Mouse (Mus musculus): ENCODE data around the gene 1810010H24Rik. TPM values are rescaled to one million over a fixed set of nuclear protein-coding genes. Genes with fewer than 3 reads are reported as not detected.

1810010H24Rik gene
- total RNA-seq, 1 experiment: 5.7 TPM

GRCm38 (mm10) chr11:107029536-107029935 is 4.1 kb downstream of the 1810010H24Rik start:
- peaks cover 18 to 24% of the 10 kb centered on the region in 2 experiments for H3K4me1 ChIP-seq (ENCODE audit: control insufficient read depth in 2 of 2, insufficient read depth in 2 of 2, low read length in 2 of 2, poor library complexity in 1 of 2)
- H3K4me3 ChIP-seq (ENCODE audit: insufficient read depth in 1 of 2, low read depth in 1 of 2, low read length in 2 of 2, poor library complexity in 1 of 2, severe bottlenecking in 1 of 2): no peak overlapping the region
- TF ChIP-seq CHD2 (IDR thresholded peaks at IDR 0.05; ENCODE audit: low read depth, low read length) (no peak), HCFC1 (IDR thresholded peaks at IDR 0.05; ENCODE audit: borderline replicate concordance, insufficient read depth, low read length) (no peak), MAFK (IDR thresholded peaks at IDR 0.05; ENCODE audit: insufficient read depth, low read depth, low read length) (no peak), ZC3H11A (IDR thresholded peaks at IDR 0.05; ENCODE audit: borderline replicate concordance, low read depth, low read length) (no peak), ZNF384 (IDR thresholded peaks at IDR 0.05; ENCODE audit: low read depth, low read length) (no peak)
- no peaks in the 10 kb centered on the region for H3K36me3 ChIP-seq (ENCODE audit: control insufficient read depth, insufficient read depth, low read length, poor library complexity, severe bottlenecking)
- in situ Hi-C loops (cut with MboI; ENCODE audit: low sequenced_read_pairs in 2 of 2, unreplicated experiment in 2 of 2): no loop called here
- H3K27ac ChIP-seq (ENCODE audit: insufficient read depth, low read depth, low read length, poor library complexity, severe bottlenecking): no peak overlapping the region
- H3K9ac ChIP-seq (ENCODE audit: insufficient read depth, low read depth, low read length, poor library complexity, severe bottlenecking): no peak overlapping the region
- no peak for DNase-seq (ENCODE audit: low read depth, low spot score)
- no peaks in the 10 kb centered on the region for H3K9me3 ChIP-seq (ENCODE audit: control insufficient read depth, insufficient read depth, low read depth, low read length)

- H3K4me3 ChIP-seq (ENCODE audit: insufficient read depth in 1 of 2, low read depth in 1 of 2, low read length in 2 of 2, poor library complexity in 1 of 2, severe bottlenecking in 1 of 2): no peak overlapping the region
- H3K9ac ChIP-seq (ENCODE audit: insufficient read depth, low read depth, low read length, poor library complexity, severe bottlenecking): no peak overlapping the region
- H3K4me1 ChIP-seq (ENCODE audit: control insufficient read depth in 2 of 2, insufficient read depth in 2 of 2, low read length in 2 of 2, poor library complexity in 1 of 2): peaks cover 14 to 15% of the 10 kb centered on the region in 2 experiments
- no peaks in the 10 kb centered on the region; the same call in 1 of the 2 replicates for H3K36me3 ChIP-seq (ENCODE audit: control insufficient read depth, insufficient read depth, low read length, poor library complexity, severe bottlenecking)
- DNase-seq (ENCODE audit: low read depth, low spot score): no peak
- TF ChIP-seq ZC3H11A (IDR thresholded peaks at IDR 0.05; ENCODE audit: borderline replicate concordance, low read depth, low read length): no peak
- no peak for TF ChIP-seq MAFK (IDR thresholded peaks at IDR 0.05; ENCODE audit: insufficient read depth, low read depth, low read length)
- TF ChIP-seq ZNF384 (IDR thresholded peaks at IDR 0.05; ENCODE audit: low read depth, low read length): no peak
- no peak for TF ChIP-seq CHD2 (IDR thresholded peaks at IDR 0.05; ENCODE audit: low read depth, low read length)
- TF ChIP-seq HCFC1 (IDR thresholded peaks at IDR 0.05; ENCODE audit: borderline replicate concordance, insufficient read depth, low read length): no peak
- in situ Hi-C loops (cut with MboI; ENCODE audit: low sequenced_read_pairs in 2 of 2, unreplicated experiment in 2 of 2): no loop called here
- H3K9me3 ChIP-seq (ENCODE audit: control insufficient read depth, insufficient read depth, low read depth, low read length): no peaks in the 10 kb centered on the region
- no peak overlapping the region for H3K27ac ChIP-seq (ENCODE audit: insufficient read depth, low read depth, low read length, poor library complexity, severe bottlenecking)
These were observed 6.2 kb downstream of the 1810010H24Rik start for GRCm38 (mm10) chr11:107031635-107032034.

- no peak for TF ChIP-seq CHD2 (IDR thresholded peaks at IDR 0.05; ENCODE audit: low read depth, low read length)
- no peak for TF ChIP-seq HCFC1 (IDR thresholded peaks at IDR 0.05; ENCODE audit: borderline replicate concordance, insufficient read depth, low read length)
- no peak for TF ChIP-seq MAFK (IDR thresholded peaks at IDR 0.05; ENCODE audit: insufficient read depth, low read depth, low read length)
- no peak for TF ChIP-seq ZNF384 (IDR thresholded peaks at IDR 0.05; ENCODE audit: low read depth, low read length)
- TF ChIP-seq ZC3H11A (IDR thresholded peaks at IDR 0.05; ENCODE audit: borderline replicate concordance, low read depth, low read length): no peak
- Histone ChIP-seq H3K27ac (ENCODE audit: insufficient read depth, low read depth, low read length, poor library complexity, severe bottlenecking) (no peak overlapping the region), H3K36me3 (ENCODE audit: control insufficient read depth, insufficient read depth, low read length, poor library complexity, severe bottlenecking) (peaks cover 11% of the 10 kb centered on the region; the same call in 1 of the 2 replicates), H3K9me3 (ENCODE audit: control insufficient read depth, insufficient read depth, low read depth, low read length) (no peaks in the 10 kb centered on the region), H3K4me3 (ENCODE audit: insufficient read depth in 1 of 2, low read depth in 1 of 2, low read length in 2 of 2, poor library complexity in 1 of 2, severe bottlenecking in 1 of 2) (no peak overlapping the region), H3K4me1 (ENCODE audit: control insufficient read depth in 2 of 2, insufficient read depth in 2 of 2, low read length in 2 of 2, poor library complexity in 1 of 2) (peaks cover 6 to 8% of the 10 kb centered on the region in 2 experiments), H3K9ac (ENCODE audit: insufficient read depth, low read depth, low read length, poor library complexity, severe bottlenecking) (no peak overlapping the region)
- DNase-seq (ENCODE audit: low read depth, low spot score): no peak
- in situ Hi-C loops (cut with MboI; ENCODE audit: low sequenced_read_pairs in 2 of 2, unreplicated experiment in 2 of 2): no loop called here
These were observed 8.8 kb downstream of the 1810010H24Rik start for GRCm38 (mm10) chr11:107034085-107034810.

- TF ChIP-seq HCFC1 (IDR thresholded peaks at IDR 0.05; ENCODE audit: borderline replicate concordance, insufficient read depth, low read length) (no peak), CHD2 (IDR thresholded peaks at IDR 0.05; ENCODE audit: low read depth, low read length) (no peak), ZNF384 (IDR thresholded peaks at IDR 0.05; ENCODE audit: low read depth, low read length) (no peak), MAFK (IDR thresholded peaks at IDR 0.05; ENCODE audit: insufficient read depth, low read depth, low read length) (no peak), ZC3H11A (IDR thresholded peaks at IDR 0.05; ENCODE audit: borderline replicate concordance, low read depth, low read length) (no peak)
- in situ Hi-C loops (cut with MboI; ENCODE audit: low sequenced_read_pairs in 2 of 2, unreplicated experiment in 2 of 2): no loop called here
- H3K9me3 ChIP-seq (ENCODE audit: control insufficient read depth, insufficient read depth, low read depth, low read length): no peaks in the 10 kb centered on the region
- DNase-seq (ENCODE audit: low read depth, low spot score): no peak
- H3K9ac ChIP-seq (ENCODE audit: insufficient read depth, low read depth, low read length, poor library complexity, severe bottlenecking): no peak overlapping the region; the same call in 1 of the 2 replicates
- H3K27ac ChIP-seq (ENCODE audit: insufficient read depth, low read depth, low read length, poor library complexity, severe bottlenecking): no peak overlapping the region
- no peaks in the 10 kb centered on the region for H3K4me1 ChIP-seq (ENCODE audit: control insufficient read depth in 2 of 2, insufficient read depth in 2 of 2, low read length in 2 of 2, poor library complexity in 1 of 2)
- peaks cover 36% of the 10 kb centered on the region for H3K36me3 ChIP-seq (ENCODE audit: control insufficient read depth, insufficient read depth, low read length, poor library complexity, severe bottlenecking)
- H3K4me3 ChIP-seq (ENCODE audit: insufficient read depth in 1 of 2, low read depth in 1 of 2, low read length in 2 of 2, poor library complexity in 1 of 2, severe bottlenecking in 1 of 2): no peak overlapping the region
These were observed 13.9 kb downstream of the 1810010H24Rik start for GRCm38 (mm10) chr11:107039417-107039816.

All from ES-E14 (cell line).